9 mouse cellular contexts compared by ENCODE assay signal in genomic region chr10:22059026-22059325, GRCm38 (mm10). TPM values are rescaled to one million over a fixed set of nuclear protein-coding genes. Genes with fewer than 3 reads are reported as not detected.
DNase-seq lines count a peak whose midpoint lies in the region; ATAC-seq lines count a peak whose summit lies in the region.
"Had no signal": no experiment of that assay in that cellular context is flagged by ENCODE, and none has a peak within 500 bp of the region (broad histone marks: within the 10 kb centered on the region; RNA-seq: fewer than 3 reads in every experiment).

No protein-coding gene starts in this region.

- 14% methylated on average over 12 of the region's 12 CpGs for WGBS in kidney, embryonic 15.5 days
- WGBS in embryonic facial prominence, embryonic 10.5 days = 20% methylated on average over 12 of the region's 12 CpGs
- WGBS in hindbrain, embryonic 14.5 days = 16% methylated on average over 12 of the region's 12 CpGs
- WGBS in midbrain, embryonic 14.5 days = 21% methylated on average over 12 of the region's 12 CpGs

- no peak for ATAC-seq in kidney, embryonic 15.5 days (replicated peaks; ENCODE audit: low FRiP score)
- no peak for ATAC-seq in hindbrain, embryonic 14.5 days (ENCODE audit: low FRiP score)
- ATAC-seq in midbrain, embryonic 14.5 days (ENCODE audit: low FRiP score, low TSS enrichment) = no peak

- peak overlapping the region; percentile 90 for H3K4me2 ChIP-seq in kidney, embryonic 15.5 days
- H3K4me2 ChIP-seq in hindbrain, embryonic 14.5 days (replicated peaks) = peak overlapping the region; percentile 90
- H3K4me2 ChIP-seq in midbrain, embryonic 14.5 days (ENCODE audit: low read length) = peak overlapping the region; percentile 78

- no peak overlapping the region for H3K27ac ChIP-seq in kidney, embryonic 15.5 days
- peak overlapping the region; percentile 75 for H3K27ac ChIP-seq in embryonic facial prominence, embryonic 10.5 days (replicated peaks)
- no peak overlapping the region for H3K27ac ChIP-seq in hindbrain, embryonic 14.5 days
- no peak overlapping the region for H3K27ac ChIP-seq in midbrain, embryonic 14.5 days (replicated peaks; ENCODE audit: low read depth, low read length)

- DNase-seq in kidney, postnatal 36 days = no peak
- DNase-seq in embryonic facial prominence, embryonic 10.5 days (ENCODE audit: low spot score) = no peak
- DNase-seq in hindbrain, embryonic 14.5 days (ENCODE audit: low spot score) = no peak
- DNase-seq in midbrain, embryonic 14.5 days = no peak
- DNase-seq in spleen, postnatal 36 days (ENCODE audit: low spot score in 2 of 2) = no peak
- DNase-seq in left cerebral cortex, adult 8-10 months (ENCODE audit: low spot score in 2 of 2) = no peak
- DNase-seq in cerebellum, adult 18-20 months = no peak

- H3K4me3 ChIP-seq in kidney, embryonic 15.5 days (replicated peaks) = peak overlapping the region; percentile 57
- H3K4me3 ChIP-seq in embryonic facial prominence, embryonic 10.5 days = peak overlapping the region; percentile 63
- H3K4me3 ChIP-seq in hindbrain, embryonic 14.5 days (replicated peaks; ENCODE audit: low read length) = peak overlapping the region; percentile 58
- H3K4me3 ChIP-seq in midbrain, embryonic 14.5 days (replicated peaks; ENCODE audit: low read depth, low read length) = peak overlapping the region; percentile 53
- H3K4me3 ChIP-seq: myocyte had no signal

- H3K4me1 ChIP-seq in kidney, embryonic 15.5 days = peaks cover 5% of the 10 kb centered on the region; the same call in 1 of the 2 replicates
- H3K4me1 ChIP-seq in embryonic facial prominence, embryonic 10.5 days = peaks cover 14% of the 10 kb centered on the region
- H3K4me1 ChIP-seq in hindbrain, embryonic 14.5 days (replicated peaks; ENCODE audit: control insufficient read depth, insufficient read depth, low read length) = peaks cover 4% of the 10 kb centered on the region; the same call in 1 of the 2 replicates
- H3K4me1 ChIP-seq in midbrain, embryonic 14.5 days (ENCODE audit: control insufficient read depth, insufficient read depth, low read length) = no peaks in the 10 kb centered on the region

- 0 out of 2 replicates have a peak overlapping the region, but pooled peaks have one; percentile 11 for H3K9ac ChIP-seq in kidney, embryonic 15.5 days
- H3K9ac ChIP-seq in hindbrain, embryonic 14.5 days = peak overlapping the region; percentile 52
- H3K9ac ChIP-seq in midbrain, embryonic 14.5 days (replicated peaks; ENCODE audit: low read length) = peak overlapping the region; percentile 61

- no peaks in the 10 kb centered on the region for H3K9me3 ChIP-seq in kidney, embryonic 15.5 days (replicated peaks)
- H3K9me3 ChIP-seq in embryonic facial prominence, embryonic 10.5 days = no peaks in the 10 kb centered on the region
- no peaks in the 10 kb centered on the region for H3K9me3 ChIP-seq in hindbrain, embryonic 14.5 days (ENCODE audit: control insufficient read depth, low read length)
- no peaks in the 10 kb centered on the region for H3K9me3 ChIP-seq in midbrain, embryonic 14.5 days (ENCODE audit: control insufficient read depth, low read length)

- H3K36me3 ChIP-seq in kidney, embryonic 15.5 days = no peaks in the 10 kb centered on the region
- H3K36me3 ChIP-seq in embryonic facial prominence, embryonic 10.5 days (replicated peaks) = no peaks in the 10 kb centered on the region
- no peaks in the 10 kb centered on the region for H3K36me3 ChIP-seq in hindbrain, embryonic 14.5 days (replicated peaks; ENCODE audit: control insufficient read depth, insufficient read depth)
- H3K36me3 ChIP-seq in midbrain, embryonic 14.5 days (ENCODE audit: control insufficient read depth, insufficient read depth, low read length) = no peaks in the 10 kb centered on the region

- no peaks in the 10 kb centered on the region for H3K27me3 ChIP-seq in kidney, embryonic 15.5 days
- H3K27me3 ChIP-seq in embryonic facial prominence, embryonic 10.5 days (replicated peaks; ENCODE audit: low read depth, poor library complexity, severe bottlenecking) = no peaks in the 10 kb centered on the region
- H3K27me3 ChIP-seq in hindbrain, embryonic 14.5 days (ENCODE audit: control insufficient read depth, insufficient read depth, low read length) = no peaks in the 10 kb centered on the region
- H3K27me3 ChIP-seq in midbrain, embryonic 14.5 days (ENCODE audit: control insufficient read depth, insufficient read depth, low read length) = no peaks in the 10 kb centered on the region

RNA-seq across cellular contexts. Expression of gene 4930444G20Rik, which starts 8.9 kb away (rescaled TPM):
- not detected in 2 replicates for polyA plus RNA-seq in kidney, embryonic 15.5 days (2015; fragmentation: Nextera tagmentation; extraction: Ambion mirVana)
- polyA plus RNA-seq in embryonic facial prominence, embryonic 10.5 days (2016; fragmentation: Nextera tagmentation; extraction: Ambion mirVana) = not detected in 2 replicates
- polyA plus RNA-seq in hindbrain, embryonic 14.5 days (2014; fragmentation: Nextera tagmentation; extraction: Ambion mirVana) = not detected in 2 replicates
- not detected in 2 replicates for polyA plus RNA-seq in midbrain, embryonic 14.5 days (2014; fragmentation: Nextera tagmentation; extraction: Ambion mirVana)
- not detected for total RNA-seq in left cerebral cortex, adult 8-10 months (2022)
- polyA plus RNA-seq: myocyte had no signal

Comparison
In these comparisons a context has a peak if more than half of its experiments do, and no peak if none do; other contexts are left out.
1. H3K9ac ChIP-seq: peak in every context shown above with its lines; median percentile 61 in midbrain, embryonic 14.5 days; 52 in hindbrain, embryonic 14.5 days; 11 in kidney, embryonic 15.5 days.